Mouse (Mus musculus): ENCODE measurements around the gene B4galt5. TPM values are rescaled to one million over a fixed set of nuclear protein-coding genes. Genes with fewer than 3 reads are reported as not detected.

B4galt5 gene
- polyA plus RNA-seq, 1 experiment from 2014 or later = 22.6 TPM

DNA sequence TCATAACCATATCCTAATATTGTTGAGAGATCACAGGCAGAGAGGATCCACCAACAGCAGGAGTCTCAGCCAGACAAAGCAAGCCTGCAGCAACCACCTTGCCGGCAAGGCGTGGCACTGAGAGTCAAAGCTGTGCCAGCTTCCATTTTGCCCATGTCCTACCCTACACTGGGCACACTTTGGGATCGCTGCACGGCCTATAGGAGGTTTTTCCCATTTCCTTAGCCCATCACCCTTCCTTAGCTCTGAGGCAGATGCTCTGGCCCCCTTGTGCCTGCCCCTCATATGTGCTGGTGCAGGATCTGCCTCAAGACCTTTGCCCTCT is 68.0 kb downstream of the B4galt5 start:
- Histone ChIP-seq H3K9ac (ENCODE audit: low read depth, low read length) (no peak overlapping the region), H3K27ac (ENCODE audit: low read depth, low read length) (no peak overlapping the region), H3K4me2 (ENCODE audit: low read length) (no peak overlapping the region), H3K4me3 (ENCODE audit: low read length) (no peak overlapping the region), H3K36me3 (ENCODE audit: control insufficient read depth, insufficient read depth, low read length) (no peaks in the 10 kb centered on the region), H3K27me3 (replicated peaks; ENCODE audit: control insufficient read depth, insufficient read depth, low read length) (no peaks in the 10 kb centered on the region; the same call in 1 of the 2 replicates), H3K4me1 (ENCODE audit: control insufficient read depth, insufficient read depth, low read depth, low read length) (no peaks in the 10 kb centered on the region), H3K9me3 (ENCODE audit: control insufficient read depth, low read length) (no peaks in the 10 kb centered on the region)
- peak; percentile 58 for ATAC-seq
- 78% methylated on average over 4 of the region's 4 CpGs for WGBS

GRCm38 (mm10) chr2:167280090-167280985 is 68.6 kb downstream of the B4galt5 start:
- Histone ChIP-seq H3K36me3 (ENCODE audit: control insufficient read depth, insufficient read depth, low read length) (no peaks in the 10 kb centered on the region), H3K9me3 (ENCODE audit: control insufficient read depth, low read length) (no peaks in the 10 kb centered on the region), H3K4me3 (ENCODE audit: low read length) (no peak overlapping the region), H3K4me1 (ENCODE audit: control insufficient read depth, insufficient read depth, low read depth, low read length) (no peaks in the 10 kb centered on the region), H3K27me3 (replicated peaks; ENCODE audit: control insufficient read depth, insufficient read depth, low read length) (no peaks in the 10 kb centered on the region; the same call in 1 of the 2 replicates), H3K9ac (ENCODE audit: low read depth, low read length) (peak overlapping the region; percentile 27; the same call in 1 of the 2 replicates), H3K4me2 (ENCODE audit: low read length) (no peak overlapping the region; the same call in 1 of the 2 replicates), H3K27ac (ENCODE audit: low read depth, low read length) (no peak overlapping the region)
- peak; percentile 92 for ATAC-seq
- WGBS = 42% methylated on average over 26 of the region's 26 CpGs

DNA sequence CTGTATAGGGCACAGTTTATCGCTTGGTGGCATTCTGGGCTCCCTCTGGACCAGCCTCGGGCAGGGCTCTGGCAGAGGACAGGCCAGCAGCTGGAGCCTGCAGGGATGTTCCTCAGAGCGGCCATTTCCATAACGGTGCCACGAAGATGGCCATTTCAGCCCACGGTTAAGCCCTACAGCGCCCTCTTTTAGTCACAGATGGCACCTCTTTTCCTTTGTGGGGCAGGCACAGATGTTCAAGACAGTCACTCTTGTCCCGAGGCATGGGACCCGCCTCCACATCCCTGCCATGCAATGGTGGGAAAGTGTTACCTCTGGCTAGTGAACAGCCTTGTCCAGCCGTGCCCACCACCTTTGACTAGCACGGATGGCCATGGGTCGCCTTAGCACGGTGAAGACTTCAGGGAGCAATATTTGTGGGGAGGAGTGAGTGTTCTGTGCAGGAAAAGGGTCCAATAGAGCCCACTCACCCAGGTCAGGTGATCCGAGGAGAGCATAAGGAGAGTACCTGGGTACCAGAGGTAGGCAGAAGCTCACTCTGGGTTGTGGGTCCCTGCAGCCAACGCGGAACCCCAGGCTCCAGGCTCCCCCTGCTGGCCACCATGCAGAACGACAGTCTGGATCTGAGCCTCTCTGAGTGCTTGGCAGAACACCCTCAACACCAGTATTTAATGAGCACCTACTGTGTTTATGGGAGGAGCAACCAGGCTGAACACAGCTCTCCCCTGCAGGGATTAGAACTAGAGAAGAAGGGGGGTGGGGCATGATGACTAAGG is 70.0 kb downstream of the B4galt5 start:
- no peak overlapping the region for H3K27ac ChIP-seq (ENCODE audit: low read depth, low read length)
- 59% methylated on average over 17 of the region's 17 CpGs for WGBS
- no peak; the same call in 1 of the 2 replicates for ATAC-seq
- H3K9me3 ChIP-seq (ENCODE audit: control insufficient read depth, low read length) = no peaks in the 10 kb centered on the region
- no peaks in the 10 kb centered on the region; the same call in 1 of the 2 replicates for H3K27me3 ChIP-seq (replicated peaks; ENCODE audit: control insufficient read depth, insufficient read depth, low read length)
- H3K36me3 ChIP-seq (ENCODE audit: control insufficient read depth, insufficient read depth, low read length) = no peaks in the 10 kb centered on the region
- no peak overlapping the region for H3K4me2 ChIP-seq (ENCODE audit: low read length)
- no peaks in the 10 kb centered on the region for H3K4me1 ChIP-seq (ENCODE audit: control insufficient read depth, insufficient read depth, low read depth, low read length)
- no peak overlapping the region for H3K4me3 ChIP-seq (ENCODE audit: low read length)
- H3K9ac ChIP-seq (ENCODE audit: low read depth, low read length) = no peak overlapping the region

DNA sequence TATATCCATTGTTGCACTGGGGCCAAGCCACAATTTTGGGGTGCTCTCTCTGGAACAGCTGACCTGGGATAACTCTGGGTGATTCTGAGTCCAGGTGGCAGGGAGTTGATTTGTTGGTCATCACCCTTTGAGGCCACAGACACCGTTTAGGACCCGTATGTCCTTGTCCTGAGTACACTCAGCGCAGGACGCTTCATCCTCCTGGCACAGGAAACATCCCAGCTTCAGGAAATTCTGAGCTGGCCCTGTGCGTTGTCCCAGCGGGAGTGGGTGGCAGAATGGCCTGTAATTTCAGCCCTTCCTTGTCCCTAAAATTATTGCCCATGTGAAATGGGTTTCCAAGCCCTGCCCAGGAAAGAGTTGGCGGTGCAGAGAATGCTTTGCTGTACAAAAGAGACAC is 71.0 kb downstream of the B4galt5 start:
- no peak for ATAC-seq
- Histone ChIP-seq H3K27ac (ENCODE audit: low read depth, low read length) (no peak overlapping the region), H3K9me3 (ENCODE audit: control insufficient read depth, low read length) (no peaks in the 10 kb centered on the region), H3K4me2 (ENCODE audit: low read length) (no peak overlapping the region), H3K4me1 (ENCODE audit: control insufficient read depth, insufficient read depth, low read depth, low read length) (no peaks in the 10 kb centered on the region), H3K9ac (ENCODE audit: low read depth, low read length) (no peak overlapping the region), H3K27me3 (replicated peaks; ENCODE audit: control insufficient read depth, insufficient read depth, low read length) (no peaks in the 10 kb centered on the region; the same call in 1 of the 2 replicates), H3K36me3 (ENCODE audit: control insufficient read depth, insufficient read depth, low read length) (no peaks in the 10 kb centered on the region), H3K4me3 (ENCODE audit: low read length) (no peak overlapping the region)
- 88% methylated on average over 7 of the region's 7 CpGs for WGBS

GRCm38 (mm10) chr2:167277026-167277425 is 72.0 kb downstream of the B4galt5 start:
- Histone ChIP-seq H3K4me1 (ENCODE audit: control insufficient read depth, insufficient read depth, low read depth, low read length) (no peaks in the 10 kb centered on the region), H3K9me3 (ENCODE audit: control insufficient read depth, low read length) (no peaks in the 10 kb centered on the region), H3K4me3 (ENCODE audit: low read length) (no peak overlapping the region), H3K36me3 (ENCODE audit: control insufficient read depth, insufficient read depth, low read length) (no peaks in the 10 kb centered on the region), H3K27ac (ENCODE audit: low read depth, low read length) (no peak overlapping the region), H3K4me2 (ENCODE audit: low read length) (no peak overlapping the region), H3K27me3 (replicated peaks; ENCODE audit: control insufficient read depth, insufficient read depth, low read length) (no peaks in the 10 kb centered on the region; the same call in 1 of the 2 replicates), H3K9ac (ENCODE audit: low read depth, low read length) (no peak overlapping the region)
- ATAC-seq = peak; percentile 55; the same call in 1 of the 2 replicates
- 72% methylated on average over 13 of the region's 13 CpGs for WGBS

GRCm38 (mm10) chr2:167275856-167276255 is 73.1 kb downstream of the B4galt5 start:
- no peak overlapping the region for H3K27ac ChIP-seq (ENCODE audit: low read depth, low read length)
- H3K9me3 ChIP-seq (ENCODE audit: control insufficient read depth, low read length) = no peaks in the 10 kb centered on the region
- no peak overlapping the region for H3K4me2 ChIP-seq (ENCODE audit: low read length)
- no peaks in the 10 kb centered on the region for H3K4me1 ChIP-seq (ENCODE audit: control insufficient read depth, insufficient read depth, low read depth, low read length)
- H3K9ac ChIP-seq (ENCODE audit: low read depth, low read length) = no peak overlapping the region
- H3K4me3 ChIP-seq (ENCODE audit: low read length) = no peak overlapping the region
- no peaks in the 10 kb centered on the region; the same call in 1 of the 2 replicates for H3K27me3 ChIP-seq (replicated peaks; ENCODE audit: control insufficient read depth, insufficient read depth, low read length)
- H3K36me3 ChIP-seq (ENCODE audit: control insufficient read depth, insufficient read depth, low read length) = no peaks in the 10 kb centered on the region
- no peak for ATAC-seq
- 89% methylated on average over 10 of the region's 10 CpGs for WGBS

- Histone ChIP-seq H3K27me3 (replicated peaks; ENCODE audit: control insufficient read depth, insufficient read depth, low read length) (no peaks in the 10 kb centered on the region), H3K4me2 (ENCODE audit: low read length) (no peak overlapping the region), H3K4me3 (ENCODE audit: low read length) (no peak overlapping the region), H3K4me1 (ENCODE audit: control insufficient read depth, insufficient read depth, low read depth, low read length) (no peaks in the 10 kb centered on the region), H3K27ac (ENCODE audit: low read depth, low read length) (no peak overlapping the region), H3K36me3 (ENCODE audit: control insufficient read depth, insufficient read depth, low read length) (no peaks in the 10 kb centered on the region), H3K9ac (ENCODE audit: low read depth, low read length) (no peak overlapping the region), H3K9me3 (ENCODE audit: control insufficient read depth, low read length) (no peaks in the 10 kb centered on the region)
- no peak for ATAC-seq
- 58% methylated on average over 10 of the region's 10 CpGs for WGBS
These were observed 74.1 kb downstream of the B4galt5 start for GRCm38 (mm10) chr2:167274713-167275465.

DNA sequence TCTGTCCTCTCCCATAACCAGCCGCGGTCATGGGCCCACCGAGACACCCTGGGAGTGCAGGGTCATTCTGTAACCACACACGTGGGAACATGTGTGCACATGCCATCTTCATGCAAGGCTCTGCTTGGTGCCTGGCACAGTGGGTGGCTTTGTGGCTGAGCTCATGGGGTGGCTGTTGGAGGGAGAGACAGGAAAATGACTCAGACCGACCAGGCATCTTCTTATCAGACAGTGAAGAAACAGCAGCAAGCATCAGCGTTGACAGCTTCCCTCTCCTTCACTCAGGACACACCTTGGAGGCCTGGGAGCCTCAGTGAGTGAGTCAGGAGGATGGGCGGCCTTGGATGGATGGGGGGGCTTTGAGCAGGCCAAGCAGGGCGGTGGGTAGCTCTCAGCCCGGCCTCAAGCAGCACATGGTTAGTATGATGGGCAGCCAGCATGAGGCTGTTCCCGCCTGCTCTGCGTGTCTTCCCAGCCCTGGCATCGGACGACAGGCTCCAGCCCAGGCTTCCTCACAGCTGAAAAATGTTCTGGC is 75.7 kb downstream of the B4galt5 start:
- Histone ChIP-seq H3K4me2 (ENCODE audit: low read length) (no peak overlapping the region), H3K9ac (ENCODE audit: low read depth, low read length) (no peak overlapping the region), H3K4me1 (ENCODE audit: control insufficient read depth, insufficient read depth, low read depth, low read length) (no peaks in the 10 kb centered on the region), H3K27me3 (replicated peaks; ENCODE audit: control insufficient read depth, insufficient read depth, low read length) (no peaks in the 10 kb centered on the region), H3K27ac (ENCODE audit: low read depth, low read length) (no peak overlapping the region), H3K36me3 (ENCODE audit: control insufficient read depth, insufficient read depth, low read length) (no peaks in the 10 kb centered on the region), H3K4me3 (ENCODE audit: low read length) (no peak overlapping the region), H3K9me3 (ENCODE audit: control insufficient read depth, low read length) (no peaks in the 10 kb centered on the region)
- ATAC-seq = no peak
- WGBS = 85% methylated on average over 13 of the region's 13 CpGs

All from hindbrain, embryonic 16.5 days (tissue).